Mouse (Mus musculus): ENCODE data around the gene Igfbp7. TPM values are rescaled to one million over a fixed set of nuclear protein-coding genes. Genes with fewer than 3 reads are reported as not detected.

The Igfbp7 gene
- polyA plus RNA-seq, 1 experiment from 2014 or later = 35.3 TPM

DNA sequence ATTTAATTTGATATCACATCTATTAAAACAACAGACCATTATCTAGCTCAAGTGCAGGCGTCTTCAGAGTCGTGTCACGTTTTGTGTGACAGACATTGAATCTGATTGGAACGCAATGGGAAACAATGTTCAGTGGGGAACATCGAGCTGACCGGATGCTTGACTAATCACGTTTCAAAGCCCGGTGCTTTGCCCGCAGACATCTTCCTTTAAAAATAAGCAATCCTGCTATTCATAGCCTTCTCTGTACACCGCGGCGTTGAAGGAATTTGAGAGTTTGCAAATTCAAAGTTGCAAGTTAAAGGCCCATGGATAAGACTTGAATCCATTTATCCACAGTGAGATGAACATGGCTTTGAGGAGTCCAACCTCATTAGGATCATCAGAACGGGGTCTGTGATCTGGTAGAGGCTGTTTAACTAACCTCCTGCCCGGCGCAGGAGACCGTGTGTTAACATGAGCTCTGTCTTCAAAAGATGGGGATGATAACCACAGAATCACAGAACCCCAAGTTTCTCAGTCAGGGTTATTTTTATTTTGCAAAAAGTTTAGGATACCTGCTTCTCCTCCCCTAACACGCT lies 27.4 kb downstream of the Igfbp7 start:
- Histone ChIP-seq H3K4me2 (no peak overlapping the region), H3K4me1 (ENCODE audit: control insufficient read depth, insufficient read depth, low read length) (peaks cover 5% of the 10 kb centered on the region; the same call in 1 of the 2 replicates), H3K27ac (ENCODE audit: low read depth, low read length) (no peak overlapping the region), H3K4me3 (ENCODE audit: low read depth, low read length) (no peak overlapping the region), H3K36me3 (ENCODE audit: control insufficient read depth, insufficient read depth, low read length) (no peaks in the 10 kb centered on the region), H3K27me3 (ENCODE audit: control insufficient read depth, insufficient read depth, low read length) (no peaks in the 10 kb centered on the region), H3K9me3 (replicated peaks; ENCODE audit: control insufficient read depth, low read length) (no peaks in the 10 kb centered on the region), H3K9ac (ENCODE audit: low read depth, low read length) (no peak overlapping the region)
- no peak for ATAC-seq (replicated peaks; ENCODE audit: insufficient number of reproducible peaks, low FRiP score, low TSS enrichment)
- 79% methylated on average over 17 of the region's 17 CpGs for WGBS (ENCODE audit: insufficient replicate concordance)

DNA sequence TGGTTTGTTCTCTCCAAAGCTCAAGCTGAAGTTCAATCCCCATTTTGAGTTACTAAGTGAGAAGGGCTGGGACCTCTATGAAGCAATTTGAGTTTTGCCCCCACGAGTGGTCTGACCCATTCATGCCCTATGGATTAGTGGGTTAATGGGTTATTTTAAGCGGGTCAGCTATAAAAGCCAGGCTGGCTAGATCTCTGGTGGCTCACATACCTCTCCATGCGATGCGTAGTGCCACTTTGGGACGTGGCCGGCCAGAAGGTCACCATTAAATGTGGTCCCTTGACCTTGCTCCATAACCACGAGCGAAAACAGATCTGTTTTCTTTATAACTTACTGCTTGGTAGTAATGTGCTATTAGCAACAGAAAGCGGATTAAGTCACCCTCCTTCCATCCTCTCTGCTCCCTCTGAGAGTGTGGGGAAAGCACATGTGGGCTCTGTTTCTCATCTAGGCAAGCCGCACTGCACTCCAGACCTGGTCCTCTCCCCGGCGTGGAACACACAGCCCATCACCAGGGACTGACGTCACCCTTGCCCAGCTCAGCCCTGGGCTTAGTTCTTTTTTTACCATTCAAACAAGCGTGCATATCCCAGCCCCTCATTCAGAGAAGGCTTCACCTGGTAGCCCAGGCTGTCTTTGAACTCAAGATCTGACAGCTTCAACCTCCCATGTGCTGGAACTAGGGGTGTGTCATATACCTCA lies 28.3 kb downstream of the Igfbp7 start:
- Histone ChIP-seq H3K4me1 (ENCODE audit: control insufficient read depth, insufficient read depth, low read length) (peaks cover 5% of the 10 kb centered on the region; the same call in 1 of the 2 replicates), H3K9ac (ENCODE audit: low read depth, low read length) (no peak overlapping the region)
- no peak for ATAC-seq (replicated peaks; ENCODE audit: insufficient number of reproducible peaks, low FRiP score, low TSS enrichment)

DNA sequence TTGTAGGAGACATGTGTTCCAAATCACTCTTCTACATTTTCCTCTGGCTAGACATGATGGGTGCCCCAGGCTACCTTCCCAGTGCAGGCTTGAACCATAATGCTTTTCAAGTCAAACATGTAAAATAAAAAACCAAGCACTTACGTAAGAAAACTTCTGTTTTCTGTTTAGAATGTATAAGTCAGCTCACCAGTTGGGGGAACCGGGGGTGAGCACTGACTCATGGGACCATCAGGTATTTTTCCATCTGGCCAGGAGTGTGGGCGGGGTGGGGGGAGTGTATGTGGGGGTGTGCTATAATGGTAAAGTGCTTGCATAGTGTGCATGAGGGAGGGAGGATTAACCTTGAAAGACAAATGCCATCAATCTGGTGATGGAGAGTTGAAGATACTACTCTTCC lies 29.8 kb downstream of the Igfbp7 start:
- no peak overlapping the region for H3K27ac ChIP-seq (ENCODE audit: low read depth, low read length)
- ATAC-seq (replicated peaks; ENCODE audit: insufficient number of reproducible peaks, low FRiP score, low TSS enrichment) = no peak
- H3K36me3 ChIP-seq (ENCODE audit: control insufficient read depth, insufficient read depth, low read length) = no peaks in the 10 kb centered on the region
- WGBS (ENCODE audit: insufficient replicate concordance) = 88% methylated on average over 3 of the region's 3 CpGs
- H3K4me3 ChIP-seq (ENCODE audit: low read depth, low read length) = no peak overlapping the region
- no peak overlapping the region for H3K9ac ChIP-seq (ENCODE audit: low read depth, low read length)
- no peaks in the 10 kb centered on the region for H3K9me3 ChIP-seq (replicated peaks; ENCODE audit: control insufficient read depth, low read length)
- H3K27me3 ChIP-seq (ENCODE audit: control insufficient read depth, insufficient read depth, low read length) = no peaks in the 10 kb centered on the region
- no peak overlapping the region for H3K4me2 ChIP-seq
- no peaks in the 10 kb centered on the region for H3K4me1 ChIP-seq (ENCODE audit: control insufficient read depth, insufficient read depth, low read length)

More for the DNA sequence above, 28.3 kb downstream of the Igfbp7 start:
- H3K9me3 ChIP-seq (replicated peaks; ENCODE audit: control insufficient read depth, low read length) = no peaks in the 10 kb centered on the region
- no peak overlapping the region for H3K4me3 ChIP-seq (ENCODE audit: low read depth, low read length)
- 76% methylated on average over 14 of the region's 14 CpGs for WGBS (ENCODE audit: insufficient replicate concordance)
- no peaks in the 10 kb centered on the region for H3K27me3 ChIP-seq (ENCODE audit: control insufficient read depth, insufficient read depth, low read length)
- no peak overlapping the region for H3K27ac ChIP-seq (ENCODE audit: low read depth, low read length)
- no peaks in the 10 kb centered on the region for H3K36me3 ChIP-seq (ENCODE audit: control insufficient read depth, insufficient read depth, low read length)
- no peak overlapping the region for H3K4me2 ChIP-seq

DNA sequence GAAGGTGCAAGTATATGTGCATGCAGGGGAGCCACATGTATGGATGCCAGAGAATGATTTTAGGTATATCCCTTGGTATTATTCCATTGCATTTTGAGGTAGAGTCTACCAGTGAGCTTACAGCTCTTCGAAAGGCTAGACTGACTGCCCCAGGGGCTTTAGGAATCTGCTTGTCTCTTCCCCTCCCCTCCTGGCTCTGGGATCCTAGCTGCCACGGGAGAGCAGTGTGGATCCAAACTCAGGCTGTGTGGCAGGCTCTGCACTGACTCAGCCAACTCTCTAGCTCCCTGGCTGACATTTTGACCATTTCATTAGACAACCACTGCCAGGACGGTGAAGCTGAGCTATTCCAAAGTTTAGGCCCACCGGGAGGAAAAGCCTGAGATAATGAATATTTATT lies 32.3 kb downstream of the Igfbp7 start:
- H3K27ac ChIP-seq (ENCODE audit: low read depth, low read length) = no peak overlapping the region
- no peak overlapping the region for H3K9ac ChIP-seq (ENCODE audit: low read depth, low read length)
- 54% methylated on average over 4 of the region's 4 CpGs for WGBS (ENCODE audit: insufficient replicate concordance)
- no peak overlapping the region for H3K4me2 ChIP-seq
- H3K4me3 ChIP-seq (ENCODE audit: low read depth, low read length) = no peak overlapping the region
- H3K27me3 ChIP-seq (ENCODE audit: control insufficient read depth, insufficient read depth, low read length) = no peaks in the 10 kb centered on the region
- ATAC-seq (replicated peaks; ENCODE audit: insufficient number of reproducible peaks, low FRiP score, low TSS enrichment) = no peak
- no peaks in the 10 kb centered on the region for H3K4me1 ChIP-seq (ENCODE audit: control insufficient read depth, insufficient read depth, low read length)
- no peaks in the 10 kb centered on the region for H3K36me3 ChIP-seq (ENCODE audit: control insufficient read depth, insufficient read depth, low read length)
- H3K9me3 ChIP-seq (replicated peaks; ENCODE audit: control insufficient read depth, low read length) = no peaks in the 10 kb centered on the region

DNA sequence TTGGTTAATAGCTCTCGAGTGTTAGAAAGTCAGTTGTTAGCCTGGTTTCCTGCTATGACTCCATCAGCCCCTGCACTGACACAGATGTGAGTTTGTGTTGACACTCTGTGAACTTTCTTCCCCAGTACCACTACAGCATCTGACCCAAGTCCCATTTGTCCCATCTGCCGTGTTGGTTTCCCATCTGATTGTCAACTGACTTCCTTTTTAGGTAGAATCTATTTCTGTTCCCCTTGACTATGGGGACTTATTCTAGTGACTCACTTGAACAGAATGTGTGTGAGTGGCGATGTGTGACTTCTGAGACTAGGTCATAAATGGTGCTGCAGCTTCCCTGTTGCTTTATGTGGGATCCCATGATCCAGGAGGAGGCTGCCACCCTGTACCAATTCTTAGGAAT lies 32.9 kb downstream of the Igfbp7 start:
- no peaks in the 10 kb centered on the region for H3K36me3 ChIP-seq (ENCODE audit: control insufficient read depth, insufficient read depth, low read length)
- no peak overlapping the region for H3K4me3 ChIP-seq (ENCODE audit: low read depth, low read length)
- H3K4me1 ChIP-seq (ENCODE audit: control insufficient read depth, insufficient read depth, low read length) = no peaks in the 10 kb centered on the region
- peak; percentile 22; the same call in 1 of the 2 replicates for ATAC-seq (replicated peaks; ENCODE audit: insufficient number of reproducible peaks, low FRiP score, low TSS enrichment)
- H3K9me3 ChIP-seq (replicated peaks; ENCODE audit: control insufficient read depth, low read length) = no peaks in the 10 kb centered on the region
- no peaks in the 10 kb centered on the region for H3K27me3 ChIP-seq (ENCODE audit: control insufficient read depth, insufficient read depth, low read length)
- peak overlapping the region; percentile 50; the same call in 1 of the 2 replicates for H3K27ac ChIP-seq (ENCODE audit: low read depth, low read length)
- no peak overlapping the region for H3K4me2 ChIP-seq
- 29% methylated on average over 3 of the region's 3 CpGs for WGBS (ENCODE audit: insufficient replicate concordance)
- no peak overlapping the region for H3K9ac ChIP-seq (ENCODE audit: low read depth, low read length)

DNA sequence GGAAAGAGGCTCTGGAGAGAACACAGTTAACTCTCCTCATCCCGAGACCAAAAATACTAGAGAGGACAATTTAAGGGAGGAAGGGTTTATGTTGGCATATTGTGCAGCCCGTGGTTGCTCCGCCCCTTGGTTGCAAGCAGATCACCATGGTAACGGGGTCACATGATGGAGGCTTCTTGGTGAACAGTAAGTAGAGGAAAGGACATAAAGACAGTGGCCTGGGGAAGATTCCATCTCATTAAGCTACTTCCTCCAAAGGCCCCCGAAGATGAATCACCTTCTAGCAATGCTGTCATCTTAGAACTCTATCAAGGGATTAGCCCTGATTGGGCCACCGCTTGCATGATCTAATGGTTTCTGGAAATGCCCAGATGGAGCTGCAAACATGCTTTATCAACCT lies 35.1 kb downstream of the Igfbp7 start:
- 65% methylated on average over 6 of the region's 6 CpGs for WGBS (ENCODE audit: insufficient replicate concordance)
- ATAC-seq (replicated peaks; ENCODE audit: insufficient number of reproducible peaks, low FRiP score, low TSS enrichment) = no peak

DNA sequence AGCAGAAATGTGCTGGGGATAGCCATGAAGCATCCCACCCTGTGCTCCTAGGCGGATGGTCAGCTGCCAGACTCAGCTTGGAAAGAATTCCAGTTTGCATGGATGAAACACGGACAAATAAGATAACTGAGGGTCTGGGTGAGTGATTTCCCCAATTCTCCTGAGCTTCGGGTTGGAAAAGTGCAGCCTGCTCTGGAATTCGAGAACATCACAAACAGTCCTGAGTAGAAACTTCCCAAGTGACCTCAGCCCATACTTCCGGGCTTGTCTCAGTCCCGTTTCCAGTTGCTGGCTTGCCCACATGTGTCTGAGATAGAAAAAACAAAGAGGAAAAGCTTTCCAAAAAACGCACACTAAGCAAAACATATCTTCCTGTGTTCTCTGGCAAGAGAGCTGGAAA lies 35.6 kb downstream of the Igfbp7 start:
- H3K27ac ChIP-seq (ENCODE audit: low read depth, low read length) = no peak overlapping the region
- WGBS (ENCODE audit: insufficient replicate concordance) = 60% methylated on average over 7 of the region's 7 CpGs
- H3K4me2 ChIP-seq = no peak overlapping the region
- no peaks in the 10 kb centered on the region for H3K36me3 ChIP-seq (ENCODE audit: control insufficient read depth, insufficient read depth, low read length)
- ATAC-seq (replicated peaks; ENCODE audit: insufficient number of reproducible peaks, low FRiP score, low TSS enrichment) = no peak
- H3K9me3 ChIP-seq (replicated peaks; ENCODE audit: control insufficient read depth, low read length) = no peaks in the 10 kb centered on the region
- H3K9ac ChIP-seq (ENCODE audit: low read depth, low read length) = no peak overlapping the region
- no peaks in the 10 kb centered on the region for H3K27me3 ChIP-seq (ENCODE audit: control insufficient read depth, insufficient read depth, low read length)
- H3K4me1 ChIP-seq (ENCODE audit: control insufficient read depth, insufficient read depth, low read length) = no peaks in the 10 kb centered on the region
- no peak overlapping the region for H3K4me3 ChIP-seq (ENCODE audit: low read depth, low read length)

More for the DNA sequence above, 35.1 kb downstream of the Igfbp7 start:
- H3K9me3 ChIP-seq (replicated peaks; ENCODE audit: control insufficient read depth, low read length) = no peaks in the 10 kb centered on the region
- H3K9ac ChIP-seq (ENCODE audit: low read depth, low read length) = no peak overlapping the region
- H3K36me3 ChIP-seq (ENCODE audit: control insufficient read depth, insufficient read depth, low read length) = no peaks in the 10 kb centered on the region
- no peak overlapping the region for H3K27ac ChIP-seq (ENCODE audit: low read depth, low read length)
- no peaks in the 10 kb centered on the region for H3K4me1 ChIP-seq (ENCODE audit: control insufficient read depth, insufficient read depth, low read length)
- H3K4me3 ChIP-seq (ENCODE audit: low read depth, low read length) = no peak overlapping the region
- no peak overlapping the region for H3K4me2 ChIP-seq
- no peaks in the 10 kb centered on the region for H3K27me3 ChIP-seq (ENCODE audit: control insufficient read depth, insufficient read depth, low read length)

DNA sequence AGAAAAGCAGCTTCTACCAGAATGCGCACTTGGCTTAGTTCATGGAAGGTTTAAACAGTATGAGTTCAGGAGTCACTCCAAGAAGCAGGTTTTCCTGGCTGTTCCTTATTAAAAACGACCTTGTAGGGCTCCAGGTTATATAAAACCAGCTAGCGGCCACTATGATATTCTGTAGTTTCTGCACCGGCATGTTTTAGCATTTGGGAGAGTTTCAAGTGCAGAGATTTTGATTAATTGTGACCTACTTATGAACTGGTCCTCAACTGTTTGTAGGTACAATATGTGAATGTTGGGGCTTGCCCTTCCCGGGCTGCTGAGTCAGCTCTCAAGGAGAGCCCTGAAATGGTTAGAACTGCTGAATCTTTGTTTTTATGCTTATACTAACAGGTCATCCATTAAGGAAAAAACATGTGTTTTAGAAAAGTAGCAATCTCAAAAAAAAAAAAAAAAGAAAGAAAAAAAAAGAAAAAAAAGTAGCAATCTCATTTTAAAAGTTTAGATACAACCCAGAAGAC lies 37.4 kb downstream of the Igfbp7 start:
- Histone ChIP-seq H3K4me2 (no peak overlapping the region), H3K27me3 (ENCODE audit: control insufficient read depth, insufficient read depth, low read length) (no peaks in the 10 kb centered on the region; the same call in 1 of the 2 replicates), H3K9me3 (replicated peaks; ENCODE audit: control insufficient read depth, low read length) (no peaks in the 10 kb centered on the region), H3K4me1 (ENCODE audit: control insufficient read depth, insufficient read depth, low read length) (no peaks in the 10 kb centered on the region), H3K9ac (ENCODE audit: low read depth, low read length) (no peak overlapping the region), H3K36me3 (ENCODE audit: control insufficient read depth, insufficient read depth, low read length) (no peaks in the 10 kb centered on the region), H3K4me3 (ENCODE audit: low read depth, low read length) (no peak overlapping the region), H3K27ac (ENCODE audit: low read depth, low read length) (no peak overlapping the region)
- ATAC-seq (replicated peaks; ENCODE audit: insufficient number of reproducible peaks, low FRiP score, low TSS enrichment) = no peak
- WGBS (ENCODE audit: insufficient replicate concordance) = 85% methylated on average over 5 of the region's 5 CpGs
